Mouse (Mus musculus) thymus, adult 2 months (tissue): Measurements from ENCODE around the gene Suox. TPM values are rescaled to one million over a fixed set of nuclear protein-coding genes. Genes with fewer than 3 reads are reported as not detected.

Experiments
- DNase-seq: peaks from one replicate; pipeline ENCODE4 v3.0.0; 2021
- H3K27ac ChIP-seq: fragments of 200-500 bp; 2 replicates; pipeline ENCODE4 v1.5.1; 2012; ENCODE audit warnings: low read length, control low read depth; ENCODE audit not compliant: control insufficient read depth, insufficient read depth
- H3K27me3 ChIP-seq: fragments of 200-500 bp; 2 replicates; pipeline ENCODE4 v1.6.1; 2012; ENCODE audit warnings: mild to moderate bottlenecking, low read length, moderate library complexity, mixed read lengths; ENCODE audit not compliant: control insufficient read depth, insufficient read depth
- H3K36me3 ChIP-seq: fragments of 200-500 bp; 2 replicates; pipeline ENCODE4 v1.6.1; 2012; ENCODE audit warnings: mild to moderate bottlenecking, low read length, moderate library complexity; ENCODE audit not compliant: control insufficient read depth, insufficient read depth
- H3K4me1 ChIP-seq: fragments of 200-500 bp; replicated peaks from 2 replicates; pipeline ENCODE4 v1.6.1; 2012; ENCODE audit warnings: low read length; ENCODE audit not compliant: control insufficient read depth, insufficient read depth
- H3K4me3 ChIP-seq: fragments of 200-500 bp; 2 replicates; pipeline ENCODE4 v1.5.1; 2012; ENCODE audit warnings: mild to moderate bottlenecking, low read length, control low read depth, moderate library complexity; ENCODE audit not compliant: control insufficient read depth, insufficient read depth
- CTCF ChIP-seq: fragments of 200-500 bp; IDR thresholded peaks from 2 replicates; pipeline ENCODE4 v1.5.1; 2012; ENCODE audit warnings: mild to moderate bottlenecking, control low read depth, low read length, moderate library complexity, borderline replicate concordance; ENCODE audit not compliant: control insufficient read depth, poor library complexity, insufficient read depth; ENCODE audit errors: extremely low read depth
- POLR2A ChIP-seq: fragments of 200-500 bp; IDR thresholded peaks from 2 replicates; pipeline ENCODE4 v1.6.1; 2012; ENCODE audit warnings: mild to moderate bottlenecking, low read length, control low read depth, moderate library complexity; ENCODE audit not compliant: control insufficient read depth, poor library complexity, insufficient read depth; ENCODE audit errors: extremely low read depth
- WGBS: fragments of 180-500 bp; shearing (Covaris S2); methylation state at CpG from one replicate; pipeline ENCODE4 v1.1.7; 2018; 5-methylcytosine and 5-hydroxymethylcytosine counted together
- polyA plus RNA-seq: library from polyadenylated mRNA; depleted of rRNA; stranded (reverse); fragments of >200 nt; gene quantifications from 2 replicates; pipeline ENCODE4 v1.2.3, GENCODE M21; 2012

Gene Suox
- polyA plus RNA-seq, 1 experiment: 21.3 TPM

GRCm38 (mm10) chr10:128653866-128654265 lies 20.0 kb downstream of the Suox start:
- Histone ChIP-seq H3K4me1 (no peaks in the 10 kb centered on the region), H3K27me3 (no peaks in the 10 kb centered on the region), H3K4me3 (no peak overlapping the region), H3K36me3 (no peaks in the 10 kb centered on the region), H3K27ac (no peak overlapping the region)
- 68% methylated on average over 4 of the region's 4 CpGs for WGBS
- DNase-seq: no peak
- no peak for TF ChIP-seq CTCF
- no peak for TF ChIP-seq POLR2A

GRCm38 (mm10) chr10:128646139-128647089 lies 27.5 kb downstream of the Suox start:
- H3K4me1 ChIP-seq: peaks cover 14% of the 10 kb centered on the region
- H3K27ac ChIP-seq: no peak overlapping the region
- DNase-seq: no peak
- no peaks in the 10 kb centered on the region for H3K36me3 ChIP-seq
- no peaks in the 10 kb centered on the region for H3K27me3 ChIP-seq
- 16% methylated on average over 12 of the region's 13 CpGs for WGBS
- H3K4me3 ChIP-seq: peak overlapping the region; percentile 45
- TF ChIP-seq CTCF (no peak), POLR2A (no peak)

- TF ChIP-seq CTCF (no peak), POLR2A (no peak)
- no peaks in the 10 kb centered on the region for H3K27me3 ChIP-seq
- no peak within 1 kb of the TSS for H3K27ac ChIP-seq
- 12% methylated on average over 35 of the region's 36 CpGs for whole genome bisulfite sequencing
- H3K4me3 ChIP-seq: peak within 1 kb of the TSS; percentile 45
- peak; percentile 43 for DNase-seq
- H3K4me1 ChIP-seq: peaks cover 14% of the 10 kb centered on the region
- H3K36me3 ChIP-seq: no peaks in the 10 kb centered on the region
These were observed 28.5 kb downstream of the Suox start, which contains the start of gene Ikzf4 for GRCm38 (mm10) chr10:128645111-128646011. Gene Ikzf4, minus strand, starts transcription at chr10:128645991.

- H3K4me3 ChIP-seq: no peak overlapping the region
- no peaks in the 10 kb centered on the region for H3K36me3 ChIP-seq
- no peak for TF ChIP-seq CTCF
- TF ChIP-seq POLR2A: no peak
- WGBS: 95% methylated on average over 6 of the region's 6 CpGs
- DNase-seq: no peak
- no peaks in the 10 kb centered on the region for H3K27me3 ChIP-seq
- H3K27ac ChIP-seq: no peak overlapping the region
- H3K4me1 ChIP-seq: peaks cover 16% of the 10 kb centered on the region
These were observed 31.1 kb downstream of the Suox start for GRCm38 (mm10) chr10:128642749-128643148.

- TF ChIP-seq POLR2A: no peak
- no peak for TF ChIP-seq CTCF
- Histone ChIP-seq H3K4me3 (no peak overlapping the region), H3K4me1 (peaks cover 20% of the 10 kb centered on the region), H3K27ac (no peak overlapping the region), H3K27me3 (no peaks in the 10 kb centered on the region), H3K36me3 (no peaks in the 10 kb centered on the region)
- DNase-seq: no peak
- whole genome bisulfite sequencing: 85% methylated on average over 7 of the region's 7 CpGs
These were observed 32.0 kb downstream of the Suox start for GRCm38 (mm10) chr10:128641871-128642270.

- H3K4me1 ChIP-seq: peaks cover 17% of the 10 kb centered on the region
- no peak for DNase-seq
- no peak overlapping the region for H3K27ac ChIP-seq
- H3K4me3 ChIP-seq: no peak overlapping the region
- no peaks in the 10 kb centered on the region for H3K27me3 ChIP-seq
- H3K36me3 ChIP-seq: no peaks in the 10 kb centered on the region
- TF ChIP-seq CTCF: no peak
- TF ChIP-seq POLR2A: no peak
- WGBS: 96% methylated on average over 15 of the region's 15 CpGs
These were observed 33.0 kb downstream of the Suox start for GRCm38 (mm10) chr10:128640891-128641290.
